13 mouse cellular contexts compared by ENCODE assay signal in the genomic region with DNA sequence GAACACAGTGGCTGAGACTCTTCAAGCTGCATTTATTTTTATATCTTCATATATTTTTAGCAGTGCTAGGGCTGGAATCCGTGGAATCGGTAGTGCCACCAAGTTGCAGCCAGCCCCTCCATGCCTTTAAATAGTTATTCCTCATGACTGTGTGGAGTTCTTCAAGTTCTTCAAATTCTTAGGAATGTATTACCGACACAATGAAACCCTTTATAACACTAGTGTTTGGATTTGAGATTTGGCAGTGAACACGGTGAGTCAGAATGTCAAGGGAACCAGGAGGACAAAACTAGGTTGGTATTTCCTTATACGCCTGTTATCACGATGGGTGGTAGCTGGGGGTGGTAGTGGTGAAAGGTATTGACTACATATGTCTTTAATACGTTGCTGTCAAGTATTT. TPM values are rescaled to one million over a fixed set of nuclear protein-coding genes. Genes with fewer than 3 reads are reported as not detected.
A peak's percentile ranks its signal among the peaks of the same experiment; 100 is the strongest.
DNase-seq lines count a peak whose midpoint lies in the region; ATAC-seq lines count a peak whose summit lies in the region.
"Had no signal": no experiment of that assay in that cellular context is flagged by ENCODE, and none has a peak within 500 bp of the region (broad histone marks: within the 10 kb centered on the region; RNA-seq: fewer than 3 reads in every experiment).

No protein-coding gene starts in this region.

- H3K9me3 ChIP-seq in embryonic facial prominence, embryonic 14.5 days (ENCODE audit: control insufficient read depth, low read length) = no peaks in the 10 kb centered on the region
- no peaks in the 10 kb centered on the region for H3K9me3 ChIP-seq in embryonic facial prominence, embryonic 10.5 days
- H3K9me3 ChIP-seq in heart, embryonic 16.5 days (replicated peaks; ENCODE audit: control insufficient read depth, low read length) = no peaks in the 10 kb centered on the region
- H3K9me3 ChIP-seq: neural tube, embryonic 15.5 days had no signal

- peak; percentile 31 for DNase-seq in embryonic facial prominence, embryonic 14.5 days (ENCODE audit: low spot score)
- no peak for DNase-seq in embryonic facial prominence, embryonic 10.5 days (ENCODE audit: low spot score)
- DNase-seq in heart, adult 9 months (ENCODE audit: low spot score in 2 of 2) = no peak
- peak; percentile 90 for DNase-seq in Muller cell, postnatal 12 days (ENCODE audit: inconsistent ontology term)
- DNase-seq in lung, postnatal 25 days (ENCODE audit: low spot score) = peak; percentile 65
- no peak for DNase-seq in retina, embryonic 14.5 days (ENCODE audit: low spot score)
- DNase-seq in layer of hippocampus, adult 8-10 months (ENCODE audit: low spot score in 2 of 2) = no peak
- DNase-seq: kidney, postnatal 10 days; liver, postnatal 0 days; thymus, adult 2 months had no signal

- no peak for ATAC-seq in embryonic facial prominence, embryonic 14.5 days (ENCODE audit: low read depth)
- peak; percentile 71 for ATAC-seq in heart, embryonic 16.5 days (replicated peaks; ENCODE audit: extremely low read depth, insufficient read depth, low FRiP score)
- ATAC-seq: liver, postnatal 0 days had no signal

- no peaks in the 10 kb centered on the region; the same call in 1 of the 2 replicates for H3K4me1 ChIP-seq in embryonic facial prominence, embryonic 14.5 days (ENCODE audit: control insufficient read depth, insufficient read depth, low read length)
- peaks cover 4% of the 10 kb centered on the region; the same call in 1 of the 2 replicates for H3K4me1 ChIP-seq in embryonic facial prominence, embryonic 10.5 days
- H3K4me1 ChIP-seq in heart, embryonic 16.5 days (ENCODE audit: control insufficient read depth, insufficient read depth, low read length) = peaks cover 11% of the 10 kb centered on the region
- H3K4me1 ChIP-seq: neural tube, embryonic 15.5 days had no signal

- H3K36me3 ChIP-seq in embryonic facial prominence, embryonic 14.5 days (ENCODE audit: control insufficient read depth, insufficient read depth, low read length) = no peaks in the 10 kb centered on the region
- no peaks in the 10 kb centered on the region for H3K36me3 ChIP-seq in embryonic facial prominence, embryonic 10.5 days (replicated peaks)
- H3K36me3 ChIP-seq in heart, embryonic 16.5 days (ENCODE audit: control insufficient read depth, insufficient read depth) = no peaks in the 10 kb centered on the region
- H3K36me3 ChIP-seq: G1E; neural tube, embryonic 15.5 days had no signal

- H3K27me3 ChIP-seq in embryonic facial prominence, embryonic 14.5 days (replicated peaks; ENCODE audit: control insufficient read depth, insufficient read depth, low read length) = no peaks in the 10 kb centered on the region
- no peaks in the 10 kb centered on the region for H3K27me3 ChIP-seq in embryonic facial prominence, embryonic 10.5 days (replicated peaks; ENCODE audit: low read depth, poor library complexity, severe bottlenecking)
- H3K27me3 ChIP-seq in heart, embryonic 16.5 days (ENCODE audit: control insufficient read depth, insufficient read depth, low read length) = no peaks in the 10 kb centered on the region
- H3K27me3 ChIP-seq: neural tube, embryonic 15.5 days had no signal

- no peak overlapping the region for H3K27ac ChIP-seq in embryonic facial prominence, embryonic 14.5 days (replicated peaks; ENCODE audit: low read depth, low read length)
- no peak overlapping the region for H3K27ac ChIP-seq in embryonic facial prominence, embryonic 10.5 days (replicated peaks)
- H3K27ac ChIP-seq in heart, embryonic 16.5 days (ENCODE audit: low read length) = peak overlapping the region; percentile 86
- H3K27ac ChIP-seq: neural tube, embryonic 15.5 days had no signal

- H3K4me3 ChIP-seq in embryonic facial prominence, embryonic 14.5 days (ENCODE audit: low read depth, low read length) = no peak overlapping the region
- H3K4me3 ChIP-seq in embryonic facial prominence, embryonic 10.5 days = no peak overlapping the region
- no peak overlapping the region for H3K4me3 ChIP-seq in heart, embryonic 16.5 days (ENCODE audit: low read length)
- H3K4me3 ChIP-seq: neural tube, embryonic 15.5 days had no signal

- WGBS in embryonic facial prominence, embryonic 14.5 days = 50% methylated on average over 7 of the region's 7 CpGs
- WGBS in embryonic facial prominence, embryonic 10.5 days = 73% methylated on average over 7 of the region's 7 CpGs
- WGBS in heart, embryonic 16.5 days = 19% methylated on average over 7 of the region's 7 CpGs

- no peak overlapping the region for H3K4me2 ChIP-seq in embryonic facial prominence, embryonic 14.5 days (ENCODE audit: low read depth, low read length)
- peak overlapping the region; percentile 22; the same call in 1 of the 2 replicates for H3K4me2 ChIP-seq in heart, embryonic 16.5 days (ENCODE audit: low read depth, low read length)
- H3K4me2 ChIP-seq: neural tube, embryonic 15.5 days had no signal

- no peak overlapping the region for H3K9ac ChIP-seq in embryonic facial prominence, embryonic 14.5 days (ENCODE audit: low read depth, low read length)
- no peak overlapping the region for H3K9ac ChIP-seq in heart, embryonic 16.5 days (ENCODE audit: low read length)
- H3K9ac ChIP-seq: liver, postnatal 0 days; neural tube, embryonic 15.5 days had no signal

RNA-seq across cellular contexts. Expression of a gene that starts 6.4 kb away (rescaled TPM):
- polyA plus RNA-seq in embryonic facial prominence, embryonic 14.5 days (2014; fragmentation: Nextera tagmentation; extraction: Ambion mirVana) = 138 and 161 TPM in 2 replicates
- 137 and 144 TPM in 2 replicates for polyA plus RNA-seq in embryonic facial prominence, embryonic 10.5 days (2016; fragmentation: Nextera tagmentation; extraction: Ambion mirVana)
- 89.4 and 103 TPM in 2 replicates for polyA plus RNA-seq in heart, embryonic 16.5 days (2015; fragmentation: Nextera tagmentation; extraction: Ambion mirVana)
- 100 to 1,000 TPM; 275 to 344 (median 299) TPM for total RNA-seq in layer of hippocampus, adult 8-10 months (2022)

Comparison
In these comparisons a context has a peak if more than half of its experiments do, and no peak if none do; other contexts are left out.
1. DNase-seq: peak in embryonic facial prominence, embryonic 14.5 days (single experiment), Muller cell, postnatal 12 days (single experiment) and lung, postnatal 25 days (single experiment); none in embryonic facial prominence, embryonic 10.5 days (single experiment), heart, adult 9 months (0 of 2), retina, embryonic 14.5 days (single experiment) and layer of hippocampus, adult 8-10 months (0 of 2).